Mouse (Mus musculus): ENCODE data around the gene Gm44790. TPM values are rescaled to one million over a fixed set of nuclear protein-coding genes. Genes with fewer than 3 reads are reported as not detected.
A peak's percentile ranks its signal among the peaks of the same experiment; 100 is the strongest.
"Not testable (repeated sequence)": the region's sequence is repeated elsewhere in the genome, so short reads cannot be mapped to it uniquely, and the experiment has no call there.

The Gm44790 gene
- total RNA-seq, 2 experiments from 2014 or later = not detected

- ATAC-seq (ENCODE audit: poor library complexity, severe bottlenecking) = no peak
Measured at GRCm38 (mm10) chr6:86473077-86473476, 46.6 kb downstream of the Gm44790 start.

- no peak for ATAC-seq (ENCODE audit: poor library complexity, severe bottlenecking)
Measured at GRCm38 (mm10) chr6:86474072-86474471, 47.6 kb downstream of the Gm44790 start.

- no peak for ATAC-seq (ENCODE audit: poor library complexity, severe bottlenecking)
Measured at GRCm38 (mm10) chr6:86474646-86475181, 48.3 kb downstream of the Gm44790 start.

- no peak for ATAC-seq (ENCODE audit: poor library complexity, severe bottlenecking)
Measured at GRCm38 (mm10) chr6:86475462-86476167, 49.2 kb downstream of the Gm44790 start.

GRCm38 (mm10) chr6:86476931-86477330 is 50.5 kb downstream of the Gm44790 start:
- no peak for ATAC-seq (ENCODE audit: poor library complexity, severe bottlenecking)

GRCm38 (mm10) chr6:86479311-86479710 is 52.9 kb downstream of the Gm44790 start:
- peak; percentile 29; the same call in 1 of the 2 replicates for ATAC-seq (ENCODE audit: poor library complexity, severe bottlenecking)

- no peak for ATAC-seq (ENCODE audit: poor library complexity, severe bottlenecking)
Measured at GRCm38 (mm10) chr6:86479816-86480188, 53.3 kb downstream of the Gm44790 start.

GRCm38 (mm10) chr6:86480189-86480831 is 53.9 kb downstream of the Gm44790 start:
- ATAC-seq (ENCODE audit: poor library complexity, severe bottlenecking) = peak; percentile 46

GRCm38 (mm10) chr6:86481871-86482270 is 55.4 kb downstream of the Gm44790 start:
- ATAC-seq (ENCODE audit: poor library complexity, severe bottlenecking) = no peak

GRCm38 (mm10) chr6:86485943-86486640 is 59.6 kb downstream of the Gm44790 start:
- ATAC-seq (ENCODE audit: poor library complexity, severe bottlenecking) = no peak

- peak; percentile 85 for ATAC-seq (ENCODE audit: poor library complexity, severe bottlenecking)
Measured at GRCm38 (mm10) chr6:86487358-86488148, 61.1 kb downstream of the Gm44790 start.

GRCm38 (mm10) chr6:86488149-86488485 is 61.7 kb downstream of the Gm44790 start:
- no peak for ATAC-seq (ENCODE audit: poor library complexity, severe bottlenecking)

GRCm38 (mm10) chr6:86489945-86490344 is 63.5 kb downstream of the Gm44790 start:
- peak; percentile 51 for ATAC-seq (ENCODE audit: poor library complexity, severe bottlenecking)

- not testable (repeated sequence) for ATAC-seq (ENCODE audit: poor library complexity, severe bottlenecking)
Measured at GRCm38 (mm10) chr6:86490413-86490812, 64.0 kb downstream of the Gm44790 start.

- peak; percentile 62 for ATAC-seq (ENCODE audit: poor library complexity, severe bottlenecking)
Measured at GRCm38 (mm10) chr6:86493469-86494263, 67.2 kb downstream of the Gm44790 start.

GRCm38 (mm10) chr6:86494767-86495166 is 68.3 kb downstream of the Gm44790 start:
- no peak for ATAC-seq (ENCODE audit: poor library complexity, severe bottlenecking)

Data from megakaryocyte, adult 5-6 weeks (primary cell).